Mouse (Mus musculus) gastrocnemius, postnatal 4 days (tissue): ENCODE data around the gene Cab39. TPM values are rescaled to one million over a fixed set of nuclear protein-coding genes. Genes with fewer than 3 reads are reported as not detected.

Experiments
- DNase-seq, 2 experiments: peaks; one replicate each; pipeline ENCODE4 v3.0.0; 2021 to 2022; ENCODE audit warnings: low spot score in 2 of 2, mixed read lengths in 2 of 2
- long read RNA-seq, 2 experiments: library from polyadenylated mRNA; stranded (forward); transcript quantifications; one replicate each; pipeline ENCODE4 v2.0.0; 2021
- total RNA-seq, 2 experiments: library from RNA; stranded (reverse); gene quantifications; 2 replicates each; pipeline ENCODE4 v1.2.3; 2021

Cab39 gene
- 10 to 100 TPM; 75.5 to 75.6 TPM for total RNA-seq
- long read RNA-seq, experiment 1, transcript Cab39-202 (9 exons, 3,805 nt): major isoform, 77 of 93 reads
- long read RNA-seq, experiment 1, partial matches to known transcripts: 6 of 93 reads
- long read RNA-seq, experiment 1, other reads (novel, unspliced or antisense): 10 of 93 reads
- long read RNA-seq, experiment 2, transcript Cab39-202 (9 exons, 3,805 nt): major isoform, 91 of 117 reads
- long read RNA-seq, experiment 2, partial matches to known transcripts: 9 of 117 reads
- long read RNA-seq, experiment 2, other reads (novel, unspliced or antisense): 17 of 117 reads

- peak; percentile 80 to 89 for DNase-seq
Measured at GRCm38 (mm10) chr1:85793208-85794105, at the start of gene Cab39. TSS of gene Cab39 (plus strand) at chr1:85793441.

- DNase-seq: no peak
Measured at GRCm38 (mm10) chr1:85744539-85744938, 48.7 kb upstream of the Cab39 start.

GRCm38 (mm10) chr1:85746511-85746910, 46.7 kb upstream of the Cab39 start:
- DNase-seq: no peak

GRCm38 (mm10) chr1:85749829-85750228, 43.4 kb upstream of the Cab39 start:
- no peak for DNase-seq

GRCm38 (mm10) chr1:85750650-85751049, 42.6 kb upstream of the Cab39 start:
- DNase-seq: no peak

GRCm38 (mm10) chr1:85751494-85751893, 41.7 kb upstream of the Cab39 start:
- DNase-seq: no peak

- no peak for DNase-seq
Measured at GRCm38 (mm10) chr1:85751932-85752680, 41.1 kb upstream of the Cab39 start.

- no peak for DNase-seq
Measured at GRCm38 (mm10) chr1:85757531-85758230, 35.6 kb upstream of the Cab39 start.

GRCm38 (mm10) chr1:85758231-85758968, 34.8 kb upstream of the Cab39 start:
- DNase-seq: no peak

- no peak for DNase-seq
Measured at GRCm38 (mm10) chr1:85758969-85759293, 34.3 kb upstream of the Cab39 start.

- DNase-seq: no peak
Measured at GRCm38 (mm10) chr1:85761665-85762064, 31.6 kb upstream of the Cab39 start.

GRCm38 (mm10) chr1:85763386-85763785, 29.9 kb upstream of the Cab39 start:
- DNase-seq: no peak

- DNase-seq: no peak
Measured at GRCm38 (mm10) chr1:85764291-85764690, 28.9 kb upstream of the Cab39 start.

- no peak for DNase-seq
Measured at GRCm38 (mm10) chr1:85766120-85766519, 27.1 kb upstream of the Cab39 start.

GRCm38 (mm10) chr1:85767754-85768153, 25.5 kb upstream of the Cab39 start:
- DNase-seq: no peak

GRCm38 (mm10) chr1:85771976-85772375, 21.3 kb upstream of the Cab39 start:
- DNase-seq: no peak

- no peak for DNase-seq
Measured at GRCm38 (mm10) chr1:85775136-85775535, 18.1 kb upstream of the Cab39 start.

GRCm38 (mm10) chr1:85776154-85776553, 17.1 kb upstream of the Cab39 start:
- DNase-seq: no peak

GRCm38 (mm10) chr1:85778436-85778835, 14.8 kb upstream of the Cab39 start, which contains the start of gene A630001G21Rik:
TSS of gene A630001G21Rik (minus strand) at chr1:85778643.
- no peak for DNase-seq

- DNase-seq: no peak
Measured at GRCm38 (mm10) chr1:85779012-85779411, 14.2 kb upstream of the Cab39 start.
